Mouse (Mus musculus): Measurements from ENCODE around the gene Vmn1r222.
"Not testable (repeated sequence)": the region's sequence is repeated elsewhere in the genome, so short reads cannot be mapped to it uniquely, and the experiment has no call there.

Vmn1r222 gene

GRCm38 (mm10) chr13:23235847-23236246 lies at the start of gene Vmn1r222:
TSS of gene Vmn1r222 (minus strand) at chr13:23235947.
- not testable (repeated sequence) for DNase-seq

GRCm38 (mm10) chr13:23285191-23285920 lies 49.6 kb upstream of the Vmn1r222 start:
- DNase-seq, result peak; percentile 48

- no peak for DNase-seq
These were observed 44.2 kb upstream of the Vmn1r222 start for GRCm38 (mm10) chr13:23279992-23280391.

- no peak for DNase-seq
These were observed 43.8 kb upstream of the Vmn1r222 start for GRCm38 (mm10) chr13:23279576-23279975.

GRCm38 (mm10) chr13:23270321-23271101 lies 34.8 kb upstream of the Vmn1r222 start:
- DNase-seq, result peak; percentile 65

- peak; percentile 8 for DNase-seq
These were observed 33.9 kb upstream of the Vmn1r222 start for GRCm38 (mm10) chr13:23269681-23270080.

- not testable (repeated sequence) for DNase-seq
These were observed 33.4 kb upstream of the Vmn1r222 start for GRCm38 (mm10) chr13:23269127-23269526.

- not testable (repeated sequence) for DNase-seq
These were observed 32.9 kb upstream of the Vmn1r222 start for GRCm38 (mm10) chr13:23268606-23269005.

- no peak for DNase-seq
These were observed 22.9 kb upstream of the Vmn1r222 start for GRCm38 (mm10) chr13:23258546-23259048.

GRCm38 (mm10) chr13:23246834-23247233 lies 11.1 kb upstream of the Vmn1r222 start, which contains the start of gene Vmn1r223:
TSS of gene Vmn1r223 (plus strand) at chr13:23247134.
- DNase-seq, result not testable (repeated sequence)

GRCm38 (mm10) chr13:23213827-23214226 lies 21.9 kb downstream of the Vmn1r222 start, which contains the start of gene Vmn1r221:
TSS of gene Vmn1r221 (plus strand) at chr13:23214127.
- not testable (repeated sequence) for DNase-seq

- not testable (repeated sequence) for DNase-seq
These were observed 31.9 kb downstream of the Vmn1r222 start for GRCm38 (mm10) chr13:23203885-23204284.

- no peak for DNase-seq
These were observed 47.9 kb downstream of the Vmn1r222 start, which contains the start of gene Vmn1r220 for GRCm38 (mm10) chr13:23187875-23188274. TSS of gene Vmn1r220 (minus strand) at chr13:23187975.

Data from liver (tissue).